Mouse (Mus musculus) testis, adult 2 months (tissue): ENCODE data around the gene Lin7a. TPM values are rescaled to one million over a fixed set of nuclear protein-coding genes. Genes with fewer than 3 reads are reported as not detected.

ENCODE experiments used
- H3K27ac ChIP-seq: fragments of 200-500 bp; 2 replicates; pipeline ENCODE4 v1.5.1; 2012; ENCODE audit warnings: low read depth, low read length; ENCODE audit not compliant: control insufficient read depth, insufficient read depth
- H3K27me3 ChIP-seq: fragments of 200-500 bp; 2 replicates; pipeline ENCODE4 v1.6.1; 2012; ENCODE audit warnings: mild to moderate bottlenecking, low read length, moderate library complexity; ENCODE audit not compliant: control insufficient read depth, insufficient read depth
- H3K36me3 ChIP-seq: fragments of 200-500 bp; 2 replicates; pipeline ENCODE4 v1.6.1; 2012; ENCODE audit warnings: mild to moderate bottlenecking, low read length; ENCODE audit not compliant: control insufficient read depth, insufficient read depth
- H3K4me1 ChIP-seq: fragments of 200-500 bp; 2 replicates; pipeline ENCODE4 v1.6.1; 2012; ENCODE audit warnings: low read length; ENCODE audit not compliant: control insufficient read depth, insufficient read depth
- H3K4me3 ChIP-seq: fragments of 200-500 bp; 2 replicates; pipeline ENCODE4 v1.5.1; 2012; ENCODE audit warnings: low read depth, mild to moderate bottlenecking, low read length, moderate library complexity, mixed read lengths; ENCODE audit not compliant: control insufficient read depth
- CTCF ChIP-seq: fragments of 200-500 bp; IDR thresholded peaks from 2 replicates; pipeline ENCODE4 v1.5.1; 2012; ENCODE audit warnings: low read depth, mild to moderate bottlenecking, inconsistent platforms, low read length, moderate library complexity; ENCODE audit not compliant: control insufficient read depth, insufficient read depth, insufficient replicate concordance
- POLR2A ChIP-seq: fragments of 200-500 bp; IDR thresholded peaks from 2 replicates; pipeline ENCODE4 v1.6.1; 2012; ENCODE audit warnings: low read depth, mild to moderate bottlenecking, inconsistent platforms, low read length, moderate library complexity; ENCODE audit not compliant: control insufficient read depth
- polyA plus RNA-seq: library from polyadenylated mRNA; depleted of rRNA; stranded (reverse); fragments of >200 nt; gene quantifications from 2 replicates; pipeline ENCODE4 v1.2.3, GENCODE M21; 2012

Lin7a gene
- polyA plus RNA-seq, 1 experiment = 67.4 TPM

DNA sequence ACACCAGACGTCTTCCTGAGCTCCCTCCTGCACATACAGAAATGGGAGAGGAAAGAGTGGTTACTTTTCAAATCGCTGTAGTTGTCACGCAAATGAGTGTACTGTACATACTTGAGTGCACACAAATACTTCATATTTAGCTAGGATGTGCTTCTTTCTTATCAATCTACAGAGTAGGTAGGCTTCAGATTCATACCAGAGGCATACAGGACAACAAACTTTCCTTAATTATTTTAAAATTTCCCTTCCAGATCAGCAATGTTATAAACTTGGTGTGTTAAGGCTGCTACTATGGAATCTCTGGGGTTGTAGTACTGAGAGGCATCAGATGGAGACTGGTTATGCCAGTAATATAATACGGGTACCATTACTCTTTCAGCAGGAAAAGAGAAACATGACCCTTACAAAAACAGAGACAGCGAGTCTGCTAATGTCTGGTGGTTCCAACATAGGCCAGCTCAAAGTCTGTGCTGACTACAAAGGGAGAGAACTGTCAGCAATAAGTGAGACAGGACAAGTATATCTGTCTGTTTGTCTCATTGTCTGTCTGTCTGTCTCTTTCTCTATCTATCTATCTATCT is 21.8 kb upstream of the Lin7a start:
- Histone ChIP-seq H3K27ac (no peak overlapping the region), H3K27me3 (no peaks in the 10 kb centered on the region)

DNA sequence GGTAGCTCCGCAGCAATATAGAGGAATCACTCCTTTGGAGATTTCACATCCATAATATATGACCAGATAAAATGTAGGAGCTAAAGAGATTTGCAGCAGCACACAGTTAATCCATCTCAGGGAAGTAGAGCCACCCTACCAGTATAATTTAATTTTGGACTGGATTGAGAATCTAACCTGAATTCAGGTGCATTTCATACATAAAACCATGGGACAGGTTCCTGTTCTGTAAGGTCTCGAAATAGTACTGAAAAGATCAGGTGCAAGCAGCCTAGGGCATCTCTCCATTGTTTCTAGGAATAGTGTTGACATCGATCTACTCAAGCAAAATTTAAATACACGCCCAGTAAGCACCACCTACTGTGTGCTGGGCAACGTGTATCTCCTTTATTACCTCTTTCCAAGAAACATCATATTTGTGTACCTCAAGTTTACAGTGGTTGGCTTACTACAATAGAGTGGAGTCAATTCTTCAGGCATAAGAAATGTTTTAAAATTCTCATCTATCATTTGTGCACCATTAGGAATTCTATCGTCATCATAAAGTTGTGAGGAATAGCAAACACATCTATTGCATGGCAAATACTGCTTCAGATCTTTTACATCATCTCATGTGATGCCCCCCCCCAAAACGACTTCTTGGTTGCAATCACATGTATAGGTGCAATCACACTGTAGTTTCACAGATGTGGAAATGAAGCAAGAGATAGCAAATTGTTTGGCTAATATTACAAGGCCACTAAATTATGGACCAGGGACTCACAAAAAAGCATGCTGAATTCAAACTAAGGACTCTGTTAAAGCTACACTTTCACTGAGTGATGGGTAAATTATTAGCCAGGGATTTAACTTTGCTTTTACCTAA is 20.9 kb upstream of the Lin7a start:
- Histone ChIP-seq H3K27me3 (no peaks in the 10 kb centered on the region), H3K36me3 (no peaks in the 10 kb centered on the region), H3K4me3 (no peak overlapping the region), H3K4me1 (no peaks in the 10 kb centered on the region), H3K27ac (no peak overlapping the region)
- TF ChIP-seq CTCF = no peak

More for the DNA sequence above, 21.8 kb upstream of the Lin7a start:
- Histone ChIP-seq H3K4me3 (no peak overlapping the region), H3K36me3 (no peaks in the 10 kb centered on the region), H3K4me1 (no peaks in the 10 kb centered on the region)
- TF ChIP-seq CTCF = no peak
- no peak for TF ChIP-seq POLR2A

DNA sequence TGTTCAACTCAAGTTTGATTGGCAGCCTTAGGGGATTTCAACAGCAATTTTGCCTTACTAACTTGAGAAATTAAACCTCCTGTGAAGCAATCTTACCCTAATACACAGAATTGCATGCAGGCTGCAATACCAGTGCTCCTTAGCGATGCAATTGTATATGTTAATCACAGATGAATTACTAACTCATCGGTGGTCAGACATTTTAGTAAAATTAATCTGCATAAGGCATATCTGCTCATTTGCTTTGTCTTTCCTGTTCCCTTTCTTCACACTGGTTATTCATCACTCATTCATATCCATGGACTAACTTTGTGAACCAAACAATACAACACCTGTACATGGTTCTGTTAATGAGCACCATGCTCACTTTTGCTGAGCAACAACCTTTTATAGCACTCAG is 20.2 kb upstream of the Lin7a start:
- Histone ChIP-seq H3K36me3 (no peaks in the 10 kb centered on the region), H3K27me3 (no peaks in the 10 kb centered on the region), H3K27ac (no peak overlapping the region), H3K4me1 (no peaks in the 10 kb centered on the region), H3K4me3 (no peak overlapping the region)
- TF ChIP-seq CTCF (no peak), POLR2A (no peak)

DNA sequence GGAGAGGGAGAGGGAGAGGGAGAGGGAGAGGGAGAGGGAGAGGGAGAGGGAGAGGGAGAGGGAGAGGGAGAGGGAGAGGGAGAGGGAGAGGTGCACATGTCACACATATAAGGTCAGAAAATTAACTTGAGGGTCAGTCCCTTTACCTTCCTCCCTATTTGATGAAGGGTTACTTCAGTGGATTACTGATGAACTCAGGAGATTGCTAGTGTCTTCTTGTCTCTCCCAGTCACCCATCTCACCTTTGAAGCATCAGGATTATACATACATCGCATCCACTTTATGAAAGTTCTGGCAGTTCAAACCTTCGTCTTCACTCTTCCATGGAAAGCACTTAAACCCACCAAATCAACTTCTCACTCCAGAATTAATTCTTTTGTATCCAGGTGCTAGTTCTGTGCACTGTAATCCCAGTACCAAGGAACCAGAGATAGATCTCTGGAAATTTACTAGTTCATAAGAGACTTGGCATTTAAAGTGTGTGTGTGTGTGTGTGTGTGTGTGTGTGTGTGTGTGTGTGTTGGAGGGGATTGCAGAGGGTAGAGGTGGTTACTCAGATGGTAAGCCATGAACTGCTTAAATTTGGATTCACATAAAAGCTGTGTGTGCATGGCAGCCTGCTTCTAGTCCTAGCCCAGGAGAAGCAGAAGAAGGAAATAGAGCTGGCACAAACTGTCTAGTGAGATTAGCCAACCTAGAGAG is 19.5 kb upstream of the Lin7a start:
- Histone ChIP-seq H3K36me3 (no peaks in the 10 kb centered on the region), H3K4me1 (no peaks in the 10 kb centered on the region), H3K27ac (no peak overlapping the region), H3K4me3 (no peak overlapping the region), H3K27me3 (no peaks in the 10 kb centered on the region)
- TF ChIP-seq POLR2A (no peak), CTCF (no peak)

DNA sequence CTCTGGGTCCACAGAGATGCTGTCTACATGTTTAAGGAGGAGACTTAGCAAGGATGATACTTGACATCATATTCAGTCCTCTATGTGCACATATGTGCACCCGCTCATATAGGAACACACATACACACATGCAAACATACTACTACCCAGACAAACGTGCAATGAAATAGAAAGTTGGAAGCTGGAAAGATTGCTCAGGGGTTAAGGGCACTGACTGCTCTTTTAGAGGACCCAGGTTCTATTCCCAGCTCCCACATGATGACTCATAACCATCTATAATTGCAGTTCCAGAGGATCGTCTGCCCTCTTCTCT is 19.0 kb upstream of the Lin7a start:
- H3K4me3 ChIP-seq = no peak overlapping the region
- no peaks in the 10 kb centered on the region for H3K36me3 ChIP-seq
- no peaks in the 10 kb centered on the region for H3K4me1 ChIP-seq
- no peaks in the 10 kb centered on the region for H3K27me3 ChIP-seq
- TF ChIP-seq POLR2A (no peak), CTCF (no peak)
- no peak overlapping the region for H3K27ac ChIP-seq

DNA sequence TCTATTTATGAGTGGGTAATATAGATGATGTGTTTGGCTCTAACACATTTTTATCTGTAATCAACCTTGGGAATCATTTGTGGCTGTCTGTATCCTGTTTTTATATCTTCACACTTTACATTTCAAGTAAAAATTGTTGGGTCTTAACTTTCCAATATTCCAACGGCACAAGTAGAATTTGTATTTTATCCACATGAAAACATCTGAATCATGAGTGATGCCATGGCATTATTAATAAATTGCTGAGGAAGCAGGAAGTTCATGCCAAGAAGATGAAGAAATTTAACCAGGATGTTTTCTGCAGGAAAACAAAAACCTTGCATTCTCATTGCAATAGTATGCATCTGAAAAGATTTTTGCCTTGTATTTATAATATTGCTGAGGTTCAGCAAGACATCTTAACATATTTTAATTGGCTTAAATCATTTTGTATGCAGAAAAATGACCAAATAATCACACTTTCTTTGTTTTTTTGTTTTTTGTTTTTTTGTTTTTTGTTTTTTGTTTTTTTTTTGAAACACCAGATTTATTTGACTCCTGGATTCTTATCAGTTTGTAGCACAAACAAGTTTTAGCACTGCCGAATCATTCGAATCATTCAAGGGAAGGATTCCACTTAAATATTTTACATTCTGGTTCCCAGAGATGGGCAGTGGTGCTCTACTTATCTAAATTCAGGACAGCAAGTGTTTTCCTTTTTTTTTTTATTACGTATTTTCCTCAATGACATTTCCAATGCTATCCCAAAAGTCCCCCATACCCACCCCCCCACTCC is 18.1 kb upstream of the Lin7a start:
- Histone ChIP-seq H3K27ac (no peak overlapping the region), H3K4me3 (no peak overlapping the region), H3K36me3 (no peaks in the 10 kb centered on the region), H3K4me1 (no peaks in the 10 kb centered on the region), H3K27me3 (no peaks in the 10 kb centered on the region)
- TF ChIP-seq CTCF (no peak), POLR2A (no peak)

DNA sequence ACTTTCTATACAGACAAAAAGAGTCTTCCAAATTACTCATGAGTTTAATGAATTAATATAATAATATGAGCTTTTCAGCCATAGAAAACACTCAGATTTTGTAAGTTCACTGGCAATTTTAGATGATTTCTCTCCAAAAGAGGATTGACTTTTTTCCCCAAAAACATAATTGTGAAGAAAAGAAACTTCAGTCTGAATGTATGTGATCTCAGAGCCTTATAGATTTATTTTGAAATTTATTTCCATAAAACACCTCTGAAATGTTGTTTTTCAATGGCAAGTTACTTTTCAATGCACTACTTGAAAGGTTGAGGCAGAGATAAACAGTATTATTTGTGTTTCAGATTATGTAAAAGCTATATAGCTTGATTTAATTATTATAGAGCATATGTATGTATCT is 16.8 kb upstream of the Lin7a start:
- Histone ChIP-seq H3K4me3 (no peak overlapping the region), H3K36me3 (no peaks in the 10 kb centered on the region), H3K27me3 (no peaks in the 10 kb centered on the region), H3K27ac (no peak overlapping the region), H3K4me1 (no peaks in the 10 kb centered on the region)
- TF ChIP-seq POLR2A = no peak
- no peak for TF ChIP-seq CTCF
